Mouse (Mus musculus) stomach, embryonic 16.5 days (tissue): Measurements from ENCODE around the gene Ormdl3. TPM values are rescaled to one million over a fixed set of nuclear protein-coding genes. Genes with fewer than 3 reads are reported as not detected.
"Not testable (repeated sequence)": the region's sequence is repeated elsewhere in the genome, so short reads cannot be mapped to it uniquely, and the experiment has no call there.

Experiments
- ATAC-seq: fragments of 200-750 bp; cut with Nextera tagmentation; 2 replicates; pipeline ENCODE4 v1.8.0; 2017; ENCODE audit warnings: moderate number of reproducible peaks, moderate TSS enrichment; ENCODE audit not compliant: insufficient read depth, low FRiP score
- H3K27ac ChIP-seq: fragments of 300-500 bp; sonication (generic); 2 replicates; pipeline ENCODE4 v1.5.1; 2014; ENCODE audit warnings: low read length
- H3K27me3 ChIP-seq: fragments of 300-500 bp; sonication (generic); 2 replicates; pipeline ENCODE4 v1.6.1; 2014; ENCODE audit warnings: low read length, control low read depth, mixed read lengths; ENCODE audit not compliant: control insufficient read depth, insufficient read depth
- H3K36me3 ChIP-seq: fragments of 300-500 bp; sonication (generic); 2 replicates; pipeline ENCODE4 v1.6.1; 2014; ENCODE audit warnings: low read length; ENCODE audit not compliant: control insufficient read depth, insufficient read depth
- H3K4me1 ChIP-seq: fragments of 300-500 bp; sonication (generic); 2 replicates; pipeline ENCODE4 v1.6.1; 2014; ENCODE audit warnings: low read length, control low read depth, mixed read lengths; ENCODE audit not compliant: control insufficient read depth, insufficient read depth
- H3K4me2 ChIP-seq: fragments of 300-500 bp; sonication (generic); 2 replicates; pipeline ENCODE4 v1.6.1; 2014; ENCODE audit warnings: low read depth, low read length, mixed read lengths
- H3K4me3 ChIP-seq: fragments of 300-500 bp; sonication (generic); replicated peaks from 2 replicates; pipeline ENCODE4 v1.5.1; 2014; ENCODE audit warnings: mild to moderate bottlenecking, low read length
- H3K9ac ChIP-seq: fragments of 300-500 bp; sonication (generic); 2 replicates; pipeline ENCODE4 v1.6.1; 2014; ENCODE audit warnings: low read length
- H3K9me3 ChIP-seq: fragments of 300-500 bp; sonication (generic); replicated peaks from 2 replicates; pipeline ENCODE4 v1.6.1; 2016; ENCODE audit warnings: low read length, control low read depth; ENCODE audit not compliant: control insufficient read depth
- WGBS: fragments of 180-500 bp; shearing (Covaris S2); extraction: QIAGEN DNeasy Blood & Tissue Kit; methylation state at CpG from one replicate; pipeline ENCODE4 v1.1.7; 2014; 5-methylcytosine and 5-hydroxymethylcytosine counted together
- polyA plus RNA-seq: library from polyadenylated mRNA; unstranded; fragments of >200 nt; fragmentation: Nextera tagmentation; extraction: Ambion mirVana; gene quantifications from 2 replicates; pipeline ENCODE4 v1.2.1, GENCODE M21; 2015

The Ormdl3 gene
- 56.8 and 61.0 TPM in 2 replicates for polyA plus RNA-seq

DNA sequence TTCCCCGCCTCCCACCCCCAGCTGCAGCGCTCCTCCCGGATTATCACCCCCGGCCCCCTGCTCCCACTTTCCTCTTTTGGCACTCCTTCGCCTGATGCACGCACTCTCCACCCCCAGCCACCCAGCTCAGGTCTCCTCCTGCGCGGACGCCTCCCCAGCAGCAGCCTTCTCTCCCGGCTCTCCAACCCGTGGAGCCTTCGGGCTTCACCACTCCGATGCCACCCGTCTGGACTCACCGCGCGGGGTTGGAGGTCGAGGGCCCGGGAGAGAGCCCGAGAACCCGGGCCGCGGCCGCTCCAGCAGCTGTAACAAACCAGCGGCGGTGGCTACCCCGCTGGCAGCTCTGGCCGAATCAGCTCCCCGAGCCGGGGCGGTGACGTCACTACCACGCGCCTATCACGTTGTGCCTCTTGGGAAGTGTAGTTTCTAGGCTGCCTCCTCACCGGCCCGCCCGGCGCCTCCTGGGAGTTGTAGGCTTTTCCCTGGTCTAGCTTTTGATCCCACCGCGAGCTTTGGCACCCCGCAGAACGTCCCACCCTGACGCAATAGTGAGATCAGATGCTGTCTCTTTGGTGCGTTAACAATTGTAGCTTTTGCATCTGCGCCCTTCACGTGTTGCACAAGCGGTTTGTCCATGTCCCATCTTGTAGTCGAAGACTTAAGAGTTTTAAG is at the start of gene Ormdl3:
Gene Ormdl3, minus strand, starts transcription at position 477 of the 672 bp plus-strand sequence.
- Histone ChIP-seq H3K4me3 (peak within 1 kb of the TSS; percentile 95), H3K4me1 (peaks cover 35% of the 10 kb centered on the region), H3K4me2 (peak within 1 kb of the TSS; percentile 87), H3K27me3 (no peaks in the 10 kb centered on the region), H3K36me3 (no peaks in the 10 kb centered on the region; the same call in 1 of the 2 replicates), H3K9me3 (no peaks in the 10 kb centered on the region), H3K9ac (peak within 1 kb of the TSS; percentile 96), H3K27ac (peak within 1 kb of the TSS; percentile 94)
- peak; percentile 93 for ATAC-seq
- under 1% methylated on average over 49 of the region's 49 CpGs for WGBS

DNA sequence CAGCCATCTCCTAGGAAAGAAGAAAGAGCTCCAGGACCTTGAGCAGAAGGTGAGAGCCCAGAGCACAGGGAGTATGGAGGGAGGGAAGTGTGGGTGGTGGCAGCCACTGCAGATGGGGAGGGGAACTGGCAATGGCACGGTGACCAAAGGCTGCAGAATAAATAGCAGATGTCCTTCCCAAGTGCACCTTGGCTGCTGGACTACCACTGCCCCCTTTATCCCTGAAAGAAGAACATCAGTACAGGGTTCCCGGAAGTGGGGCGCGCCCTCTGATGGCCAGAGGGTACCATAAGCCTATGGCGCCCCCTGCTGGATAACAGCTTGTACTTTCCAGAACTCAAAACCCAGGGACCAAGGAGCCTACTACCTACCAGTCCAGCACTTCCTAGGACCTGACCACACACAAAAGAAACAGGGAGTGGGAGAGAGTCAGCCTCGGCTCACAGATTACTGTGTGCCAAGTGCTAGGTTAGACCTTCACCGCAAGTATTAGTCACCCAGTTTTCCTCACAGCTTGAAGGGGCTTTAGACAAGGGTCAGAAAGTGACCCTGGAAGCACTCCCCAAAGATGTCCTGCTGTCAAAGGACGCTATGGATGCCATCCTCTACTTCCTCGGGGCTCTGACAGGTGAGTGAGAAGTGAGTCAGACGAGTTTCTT is 48.3 kb upstream of the Ormdl3 start:
- H3K9me3 ChIP-seq, H3K4me3 ChIP-seq, H3K4me1 ChIP-seq, H3K4me2 ChIP-seq, H3K9ac ChIP-seq, H3K27ac ChIP-seq, ATAC-seq, H3K36me3 ChIP-seq, H3K27me3 ChIP-seq: not testable (repeated sequence)
- 28% methylated on average over 10 of the region's 10 CpGs for WGBS

DNA sequence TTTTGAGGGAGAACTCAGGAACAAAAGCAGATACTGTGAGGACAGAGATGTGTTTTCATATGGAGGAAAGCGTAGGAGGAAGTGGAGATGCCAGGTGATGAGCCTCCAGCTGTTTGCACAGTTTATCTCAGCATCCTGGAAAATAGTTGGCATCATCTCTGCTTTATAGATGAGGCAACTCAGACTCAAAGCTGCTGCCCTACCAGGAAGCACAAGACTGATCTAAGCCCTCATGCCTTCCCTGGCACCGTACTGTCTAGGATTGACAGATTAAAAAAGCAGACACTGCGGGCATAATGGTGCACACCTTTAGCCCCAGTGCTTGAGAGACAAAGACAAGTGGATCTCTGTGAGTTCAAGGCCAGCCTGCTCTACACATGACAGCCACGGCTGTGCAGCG is 43.5 kb upstream of the Ormdl3 start:
- no peaks in the 10 kb centered on the region for H3K27me3 ChIP-seq
- no peaks in the 10 kb centered on the region for H3K4me1 ChIP-seq
- no peak overlapping the region for H3K9ac ChIP-seq
- no peaks in the 10 kb centered on the region for H3K36me3 ChIP-seq
- no peak overlapping the region for H3K4me3 ChIP-seq
- no peak overlapping the region for H3K4me2 ChIP-seq
- no peaks in the 10 kb centered on the region for H3K9me3 ChIP-seq
- no peak overlapping the region for H3K27ac ChIP-seq
- no peak for ATAC-seq
- WGBS, result 81% methylated on average over 5 of the region's 5 CpGs

DNA sequence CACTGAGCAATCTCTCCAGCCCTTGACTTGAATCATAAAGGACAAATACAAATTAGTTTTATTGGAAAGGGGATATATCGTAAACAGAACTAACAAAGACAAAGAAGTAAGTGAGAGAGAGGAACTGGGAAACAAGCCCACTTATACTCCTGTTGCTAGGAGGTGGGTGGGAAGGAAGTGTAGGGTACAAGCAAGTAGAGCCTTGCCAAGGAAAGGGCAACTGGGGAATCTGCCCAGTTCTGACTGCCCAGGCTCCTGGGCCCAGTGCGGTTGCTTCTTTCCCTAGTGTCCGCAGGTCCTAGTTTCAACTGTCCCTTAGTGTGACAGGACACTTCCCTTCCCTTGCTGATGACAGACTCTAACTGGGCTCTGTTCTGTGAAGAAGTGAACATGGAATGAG is 41.5 kb upstream of the Ormdl3 start:
- no peak overlapping the region for H3K27ac ChIP-seq
- H3K4me1 ChIP-seq, result no peaks in the 10 kb centered on the region
- no peak overlapping the region for H3K4me2 ChIP-seq
- H3K9me3 ChIP-seq, result no peaks in the 10 kb centered on the region
- WGBS, result 93% methylated on average over 3 of the region's 3 CpGs
- no peaks in the 10 kb centered on the region for H3K27me3 ChIP-seq
- no peak overlapping the region for H3K4me3 ChIP-seq
- no peaks in the 10 kb centered on the region for H3K36me3 ChIP-seq
- ATAC-seq, result no peak
- no peak overlapping the region for H3K9ac ChIP-seq

DNA sequence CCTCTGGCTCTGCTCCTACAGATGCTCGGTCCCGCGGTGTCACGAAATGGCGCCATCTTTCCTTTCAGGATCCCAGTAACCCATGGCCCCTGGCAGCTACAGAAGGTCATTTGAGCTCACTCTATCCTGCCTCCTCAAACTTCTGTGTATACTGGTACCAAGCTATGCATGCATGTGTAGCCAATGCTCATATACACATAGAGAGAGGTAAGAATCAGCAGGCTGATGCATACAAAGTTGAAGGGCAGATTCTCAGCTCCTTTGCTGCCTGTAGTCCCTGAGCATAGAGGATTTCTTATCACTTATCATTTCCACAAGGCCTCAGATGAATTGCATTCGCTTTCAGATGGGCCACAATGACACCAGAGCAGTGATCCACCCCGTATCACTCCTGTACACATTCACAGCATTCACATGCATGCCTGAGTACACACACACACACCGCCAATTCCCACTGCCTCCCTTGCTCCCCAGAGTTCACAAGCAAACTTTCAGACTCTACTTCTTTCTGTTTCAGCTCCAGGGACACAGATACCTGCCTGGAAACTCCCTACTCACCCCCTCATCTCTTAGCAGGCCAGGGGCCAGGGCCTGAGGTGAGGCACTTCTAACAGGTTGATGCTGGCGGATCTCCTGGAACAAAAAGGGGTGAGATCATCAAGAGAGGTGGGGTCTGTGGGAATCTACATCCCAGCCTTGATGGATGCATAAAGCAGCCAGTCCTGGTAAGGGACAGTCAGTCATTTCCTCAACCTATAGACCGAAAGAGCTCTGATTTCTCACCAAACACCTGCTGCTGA is 38.6 kb upstream of the Ormdl3 start, which contains the start of the genes Gm12355 and Gsdma3:
Gene Gm12355, minus strand, starts transcription at position 51 of the 800 bp plus-strand sequence.
Gene Gsdma3, plus strand, starts transcription at position 750 of the 800 bp plus-strand sequence.
- Histone ChIP-seq H3K4me3 (no peak within 1 kb of the TSS), H3K4me2 (no peak within 1 kb of the TSS), H3K4me1 (no peaks in the 10 kb centered on the region), H3K27me3 (no peaks in the 10 kb centered on the region), H3K36me3 (no peaks in the 10 kb centered on the region), H3K9me3 (no peaks in the 10 kb centered on the region), H3K27ac (no peak within 1 kb of the TSS), H3K9ac (no peak within 1 kb of the TSS)
- no peak for ATAC-seq
- 83% methylated on average over 10 of the region's 10 CpGs for WGBS

DNA sequence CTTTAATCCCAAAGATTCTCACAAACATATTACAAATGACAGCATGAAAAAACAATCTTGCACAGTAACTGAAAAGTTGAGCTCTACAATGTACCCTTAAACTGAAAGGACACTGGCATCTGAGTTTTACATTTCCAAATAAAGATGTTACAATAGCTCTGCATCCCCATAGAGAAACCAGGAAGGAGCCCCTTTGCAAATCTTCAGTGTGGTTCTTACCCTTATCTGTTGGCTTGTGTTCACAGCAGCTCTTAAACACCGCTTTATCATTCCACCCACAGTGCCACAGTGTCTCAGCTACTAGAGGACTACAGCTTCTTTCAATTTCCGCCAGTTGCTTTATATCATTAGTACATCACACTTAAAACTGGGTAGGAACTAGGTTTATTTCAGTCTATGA is 37.2 kb upstream of the Ormdl3 start:
- not testable (repeated sequence) for H3K36me3 ChIP-seq, H3K9ac ChIP-seq, ATAC-seq, H3K4me3 ChIP-seq, H3K27ac ChIP-seq, H3K4me2 ChIP-seq, H3K27me3 ChIP-seq, H3K4me1 ChIP-seq, H3K9me3 ChIP-seq
- 100% methylated on average over 2 of the region's 2 CpGs for WGBS

DNA sequence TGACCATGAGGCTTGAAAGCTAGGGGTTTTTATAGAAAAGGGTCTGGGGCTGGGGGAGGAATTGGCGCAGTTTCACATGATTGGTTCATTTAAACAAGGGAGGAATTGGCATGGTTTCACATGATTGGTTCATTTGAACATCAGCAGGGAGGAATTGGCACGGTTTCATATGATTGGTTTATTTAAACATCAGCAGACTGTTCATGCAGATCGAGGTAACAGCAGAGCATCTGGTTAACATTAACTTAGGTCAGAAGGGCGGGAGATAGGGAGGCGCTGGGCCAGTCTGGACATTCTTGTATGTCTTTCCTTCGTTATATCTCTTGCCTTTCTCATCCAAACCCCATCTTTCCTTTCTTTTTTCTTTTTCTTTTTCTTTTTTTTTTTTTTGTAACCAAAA is 36.8 kb upstream of the Ormdl3 start:
- H3K9me3 ChIP-seq, ATAC-seq, H3K9ac ChIP-seq, H3K27ac ChIP-seq, H3K4me3 ChIP-seq, H3K27me3 ChIP-seq, H3K36me3 ChIP-seq, H3K4me2 ChIP-seq, H3K4me1 ChIP-seq: not testable (repeated sequence)
- 71% methylated on average over 6 of the region's 6 CpGs for WGBS

DNA sequence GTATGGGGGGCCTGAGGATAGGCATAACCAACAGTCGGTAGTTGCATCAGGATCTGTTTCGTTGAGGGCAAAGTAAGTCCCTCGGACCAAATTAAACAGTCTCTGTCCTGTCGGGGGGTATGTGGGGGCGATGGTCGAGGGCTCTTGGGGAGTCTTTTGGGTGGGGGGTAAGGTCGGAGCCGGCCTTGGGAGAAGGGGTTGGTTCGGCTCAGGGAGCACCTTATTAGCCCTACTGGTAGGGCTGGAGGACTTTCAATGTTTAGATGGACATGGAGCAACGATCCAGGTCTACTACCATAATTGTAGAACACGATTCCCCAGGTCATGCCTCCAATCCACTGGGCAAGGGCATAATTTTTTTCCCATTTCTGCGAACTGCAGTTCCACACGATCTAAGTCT is 33.6 kb upstream of the Ormdl3 start:
- H3K36me3 ChIP-seq, result no peaks in the 10 kb centered on the region
- no peak overlapping the region for H3K4me3 ChIP-seq
- no peak overlapping the region for H3K9ac ChIP-seq
- H3K4me2 ChIP-seq, result no peak overlapping the region
- H3K4me1 ChIP-seq, result no peaks in the 10 kb centered on the region
- 93% methylated on average over 13 of the region's 13 CpGs for WGBS
- no peak overlapping the region for H3K27ac ChIP-seq
- H3K9me3 ChIP-seq, result no peaks in the 10 kb centered on the region
- no peaks in the 10 kb centered on the region for H3K27me3 ChIP-seq
- no peak for ATAC-seq

DNA sequence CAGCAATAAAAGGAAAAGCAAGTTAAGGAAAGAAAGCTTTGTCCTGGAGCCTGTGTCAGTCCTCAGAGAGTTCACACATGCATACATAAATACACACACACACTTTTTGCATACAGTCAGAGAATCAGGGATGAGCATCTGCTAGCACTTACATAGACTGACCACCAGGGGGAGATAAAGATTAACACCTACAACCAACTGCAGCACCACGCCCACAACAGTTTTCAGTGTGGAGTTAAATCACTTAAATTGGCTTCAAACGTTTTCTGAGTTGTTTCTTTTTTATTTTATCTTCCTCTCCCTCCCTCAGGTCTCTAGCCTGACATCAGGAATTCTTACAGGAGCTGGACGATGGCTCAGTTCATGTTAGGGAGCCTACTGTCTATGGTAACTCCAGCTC is 19.6 kb upstream of the Ormdl3 start:
- 8% methylated on average over 3 of the region's 3 CpGs for WGBS
- no peak for ATAC-seq
- H3K4me2 ChIP-seq, result no peak overlapping the region
- H3K4me3 ChIP-seq, result no peak overlapping the region
- peaks cover 3% of the 10 kb centered on the region; the same call in 1 of the 2 replicates for H3K4me1 ChIP-seq
- H3K27me3 ChIP-seq, result no peaks in the 10 kb centered on the region; the same call in 1 of the 2 replicates
- no peak overlapping the region for H3K27ac ChIP-seq
- H3K9me3 ChIP-seq, result no peaks in the 10 kb centered on the region
- no peak overlapping the region for H3K9ac ChIP-seq
- H3K36me3 ChIP-seq, result no peaks in the 10 kb centered on the region
